Mouse (Mus musculus) midbrain, embryonic 14.5 days (tissue): Measurements from ENCODE around the gene Izumo2. TPM values are rescaled to one million over a fixed set of nuclear protein-coding genes. Genes with fewer than 3 reads are reported as not detected.
A peak's percentile ranks its signal among the peaks of the same experiment; 100 is the strongest.

Experiments
- ATAC-seq: fragments of 200-750 bp; cut with Nextera tagmentation; 2 replicates; pipeline ENCODE4 v1.8.0; 2017; ENCODE audit warnings: moderate number of reproducible peaks, moderate library complexity; ENCODE audit not compliant: low FRiP score, low TSS enrichment
- DNase-seq: peaks from one replicate; pipeline ENCODE4 v3.0.0-alpha.2; 2015
- H3K27ac ChIP-seq: fragments of 300-500 bp; sonication (generic); replicated peaks from 2 replicates; pipeline ENCODE4 v1.5.1; 2014; ENCODE audit warnings: mild to moderate bottlenecking, low read depth, low read length, moderate library complexity
- H3K27me3 ChIP-seq: fragments of 300-500 bp; sonication (generic); 2 replicates; pipeline ENCODE4 v1.6.1; 2014; ENCODE audit warnings: low read length, control low read depth, mixed read lengths; ENCODE audit not compliant: control insufficient read depth, insufficient read depth
- H3K36me3 ChIP-seq: fragments of 300-500 bp; sonication (generic); 2 replicates; pipeline ENCODE4 v1.6.1; 2014; ENCODE audit warnings: low read length, control low read depth; ENCODE audit not compliant: control insufficient read depth, insufficient read depth
- H3K4me1 ChIP-seq: fragments of 300-500 bp; sonication (generic); 2 replicates; pipeline ENCODE4 v1.6.1; 2014; ENCODE audit warnings: mild to moderate bottlenecking, antibody characterized with exemption, low read length, control low read depth; ENCODE audit not compliant: control insufficient read depth, insufficient read depth
- H3K4me2 ChIP-seq: fragments of 300-500 bp; sonication (generic); 2 replicates; pipeline ENCODE4 v1.6.1; 2014; ENCODE audit warnings: mild to moderate bottlenecking, low read length, moderate library complexity
- H3K4me3 ChIP-seq: fragments of 300-500 bp; sonication (generic); replicated peaks from 2 replicates; pipeline ENCODE4 v1.5.1; 2014; ENCODE audit warnings: low read depth, low read length
- H3K9ac ChIP-seq: fragments of 300-500 bp; sonication (generic); replicated peaks from 2 replicates; pipeline ENCODE4 v1.6.1; 2014; ENCODE audit warnings: mild to moderate bottlenecking, low read length, moderate library complexity
- H3K9me3 ChIP-seq: fragments of 300-500 bp; sonication (generic); 2 replicates; pipeline ENCODE4 v1.6.1; 2016; ENCODE audit warnings: low read length, control low read depth, mixed read lengths; ENCODE audit not compliant: control insufficient read depth
- WGBS: fragments of 180-500 bp; shearing (Covaris S2); extraction: QIAGEN DNeasy Blood & Tissue Kit; methylation state at CpG from one replicate; pipeline ENCODE4 v1.1.7; 2014; 5-methylcytosine and 5-hydroxymethylcytosine counted together
- polyA plus RNA-seq: library from polyadenylated mRNA; unstranded; fragments of >200 nt; fragmentation: Nextera tagmentation; extraction: Ambion mirVana; gene quantifications from 2 replicates; pipeline ENCODE4 v1.2.1, GENCODE M21; 2014

Izumo2 gene
- polyA plus RNA-seq, 1 experiment from 2014 or later: not detected

GRCm38 (mm10) chr7:44689331-44689730 is 19.2 kb upstream of the Izumo2 start:
- no peak overlapping the region for H3K9ac ChIP-seq
- WGBS: 95% methylated on average over 7 of the region's 7 CpGs
- H3K36me3 ChIP-seq: no peaks in the 10 kb centered on the region
- H3K4me2 ChIP-seq: no peak overlapping the region
- no peaks in the 10 kb centered on the region for H3K27me3 ChIP-seq
- DNase-seq: no peak
- no peak for ATAC-seq
- H3K4me3 ChIP-seq: no peak overlapping the region
- no peaks in the 10 kb centered on the region for H3K9me3 ChIP-seq
- H3K4me1 ChIP-seq: no peaks in the 10 kb centered on the region
- H3K27ac ChIP-seq: no peak overlapping the region

- 82% methylated on average over 10 of the region's 10 CpGs for WGBS
- DNase-seq (no peak), ATAC-seq (no peak)
- H3K4me2 ChIP-seq: no peak overlapping the region
- H3K4me3 ChIP-seq: no peak overlapping the region
- H3K9ac ChIP-seq: no peak overlapping the region
- no peaks in the 10 kb centered on the region for H3K27me3 ChIP-seq
- H3K27ac ChIP-seq: no peak overlapping the region
- no peaks in the 10 kb centered on the region for H3K4me1 ChIP-seq
- H3K9me3 ChIP-seq: no peaks in the 10 kb centered on the region
- H3K36me3 ChIP-seq: no peaks in the 10 kb centered on the region
Measured at GRCm38 (mm10) chr7:44693427-44694175, 14.9 kb upstream of the Izumo2 start.

GRCm38 (mm10) chr7:44695223-44695622 is 13.3 kb upstream of the Izumo2 start:
- Histone ChIP-seq H3K27ac (no peak overlapping the region), H3K36me3 (no peaks in the 10 kb centered on the region), H3K9me3 (no peaks in the 10 kb centered on the region), H3K4me3 (no peak overlapping the region), H3K4me1 (no peaks in the 10 kb centered on the region), H3K27me3 (no peaks in the 10 kb centered on the region), H3K4me2 (no peak overlapping the region), H3K9ac (no peak overlapping the region)
- WGBS: 92% methylated on average over 4 of the region's 4 CpGs
- DNase-seq (no peak), ATAC-seq (no peak)

GRCm38 (mm10) chr7:44697191-44697710 is 11.3 kb upstream of the Izumo2 start:
- Histone ChIP-seq H3K4me2 (no peak overlapping the region), H3K27me3 (no peaks in the 10 kb centered on the region), H3K4me3 (no peak overlapping the region), H3K36me3 (no peaks in the 10 kb centered on the region), H3K4me1 (no peaks in the 10 kb centered on the region), H3K27ac (no peak overlapping the region), H3K9me3 (no peaks in the 10 kb centered on the region), H3K9ac (no peak overlapping the region)
- ATAC-seq: no peak; the same call in 1 of the 2 replicates
- DNase-seq: peak; percentile 14
- WGBS: 18% methylated on average over 20 of the region's 20 CpGs

- ATAC-seq (no peak), DNase-seq (no peak)
- no peaks in the 10 kb centered on the region for H3K36me3 ChIP-seq
- H3K27me3 ChIP-seq: no peaks in the 10 kb centered on the region
- H3K27ac ChIP-seq: no peak overlapping the region
- no peak overlapping the region for H3K9ac ChIP-seq
- H3K9me3 ChIP-seq: no peaks in the 10 kb centered on the region
- WGBS: 67% methylated on average over 7 of the region's 7 CpGs
- H3K4me3 ChIP-seq: no peak overlapping the region
- no peaks in the 10 kb centered on the region for H3K4me1 ChIP-seq
- no peak overlapping the region for H3K4me2 ChIP-seq
Measured at GRCm38 (mm10) chr7:44697980-44698379, 10.6 kb upstream of the Izumo2 start.

- Histone ChIP-seq H3K36me3 (no peaks in the 10 kb centered on the region), H3K4me3 (no peak overlapping the region), H3K27ac (no peak overlapping the region), H3K9ac (no peak overlapping the region), H3K27me3 (no peaks in the 10 kb centered on the region), H3K9me3 (no peaks in the 10 kb centered on the region), H3K4me1 (no peaks in the 10 kb centered on the region), H3K4me2 (no peak overlapping the region)
- ATAC-seq: 0 out of 2 replicates have a peak, but pooled peaks have one; percentile 50
- DNase-seq: peak; percentile 71
- 5% methylated on average over 6 of the region's 6 CpGs for WGBS
Measured at GRCm38 (mm10) chr7:44701921-44702320, 6.6 kb upstream of the Izumo2 start.

GRCm38 (mm10) chr7:44702985-44703384 is 5.6 kb upstream of the Izumo2 start:
- Histone ChIP-seq H3K36me3 (no peaks in the 10 kb centered on the region), H3K27me3 (no peaks in the 10 kb centered on the region), H3K27ac (no peak overlapping the region), H3K4me1 (no peaks in the 10 kb centered on the region), H3K4me2 (no peak overlapping the region), H3K4me3 (no peak overlapping the region), H3K9ac (no peak overlapping the region), H3K9me3 (no peaks in the 10 kb centered on the region)
- no peak for ATAC-seq
- DNase-seq: no peak
- WGBS: 81% methylated on average over 8 of the region's 8 CpGs

GRCm38 (mm10) chr7:44704363-44704762 is 4.2 kb upstream of the Izumo2 start:
- 56% methylated on average over 3 of the region's 3 CpGs for WGBS
- no peak overlapping the region for H3K4me3 ChIP-seq
- H3K27ac ChIP-seq: no peak overlapping the region
- no peaks in the 10 kb centered on the region for H3K27me3 ChIP-seq
- no peaks in the 10 kb centered on the region for H3K36me3 ChIP-seq
- DNase-seq: peak; percentile 61
- no peaks in the 10 kb centered on the region for H3K4me1 ChIP-seq
- ATAC-seq: no peak
- no peak overlapping the region for H3K9ac ChIP-seq
- H3K9me3 ChIP-seq: no peaks in the 10 kb centered on the region
- H3K4me2 ChIP-seq: no peak overlapping the region

- no peaks in the 10 kb centered on the region for H3K9me3 ChIP-seq
- H3K27me3 ChIP-seq: no peaks in the 10 kb centered on the region
- WGBS: 90% methylated on average over 4 of the region's 4 CpGs
- H3K4me3 ChIP-seq: no peak overlapping the region
- DNase-seq (no peak), ATAC-seq (no peak)
- no peaks in the 10 kb centered on the region for H3K36me3 ChIP-seq
- no peaks in the 10 kb centered on the region for H3K4me1 ChIP-seq
- H3K9ac ChIP-seq: no peak overlapping the region
- H3K4me2 ChIP-seq: no peak overlapping the region
- no peak overlapping the region for H3K27ac ChIP-seq
Measured at GRCm38 (mm10) chr7:44705086-44705485, 3.5 kb upstream of the Izumo2 start.
